Mouse (Mus musculus) spleen, adult 2 months (tissue): ENCODE results near the gene Rab3il1.

Experiments used
- CTCF ChIP-seq: fragments of 200-500 bp; IDR thresholded peaks from 2 replicates; pipeline ENCODE4 v1.5.1; 2011; ENCODE audit warnings: mild to moderate bottlenecking, inconsistent platforms; ENCODE audit not compliant: insufficient read depth, insufficient read length, insufficient replicate concordance; ENCODE audit errors: extremely low read depth
- POLR2A ChIP-seq: fragments of 200-500 bp; IDR thresholded peaks from 2 replicates; pipeline ENCODE4 v1.6.1; 2011; ENCODE audit warnings: low read depth, low read length, inconsistent platforms

- TF ChIP-seq CTCF (no peak), POLR2A (no peak)
Measured at GRCm38 (mm10) chr19:10057486-10058351, 56.2 kb downstream of the Rab3il1 start.
